Mouse (Mus musculus): ENCODE results near the gene Carmil1. TPM values are rescaled to one million over a fixed set of nuclear protein-coding genes. Genes with fewer than 3 reads are reported as not detected.

The Carmil1 gene
- total RNA-seq (2021): 10 to 100 TPM in 1 of 2 experiments, 1 to 10 TPM in 1; 8.1 to 11.2 TPM
- long read RNA-seq, experiment 1: 0 reads
- long read RNA-seq, experiment 2, partial matches to known transcripts: 0 of 1 reads
- long read RNA-seq, experiment 2, other reads (novel, unspliced or antisense): 1 of 1 reads

DNA sequence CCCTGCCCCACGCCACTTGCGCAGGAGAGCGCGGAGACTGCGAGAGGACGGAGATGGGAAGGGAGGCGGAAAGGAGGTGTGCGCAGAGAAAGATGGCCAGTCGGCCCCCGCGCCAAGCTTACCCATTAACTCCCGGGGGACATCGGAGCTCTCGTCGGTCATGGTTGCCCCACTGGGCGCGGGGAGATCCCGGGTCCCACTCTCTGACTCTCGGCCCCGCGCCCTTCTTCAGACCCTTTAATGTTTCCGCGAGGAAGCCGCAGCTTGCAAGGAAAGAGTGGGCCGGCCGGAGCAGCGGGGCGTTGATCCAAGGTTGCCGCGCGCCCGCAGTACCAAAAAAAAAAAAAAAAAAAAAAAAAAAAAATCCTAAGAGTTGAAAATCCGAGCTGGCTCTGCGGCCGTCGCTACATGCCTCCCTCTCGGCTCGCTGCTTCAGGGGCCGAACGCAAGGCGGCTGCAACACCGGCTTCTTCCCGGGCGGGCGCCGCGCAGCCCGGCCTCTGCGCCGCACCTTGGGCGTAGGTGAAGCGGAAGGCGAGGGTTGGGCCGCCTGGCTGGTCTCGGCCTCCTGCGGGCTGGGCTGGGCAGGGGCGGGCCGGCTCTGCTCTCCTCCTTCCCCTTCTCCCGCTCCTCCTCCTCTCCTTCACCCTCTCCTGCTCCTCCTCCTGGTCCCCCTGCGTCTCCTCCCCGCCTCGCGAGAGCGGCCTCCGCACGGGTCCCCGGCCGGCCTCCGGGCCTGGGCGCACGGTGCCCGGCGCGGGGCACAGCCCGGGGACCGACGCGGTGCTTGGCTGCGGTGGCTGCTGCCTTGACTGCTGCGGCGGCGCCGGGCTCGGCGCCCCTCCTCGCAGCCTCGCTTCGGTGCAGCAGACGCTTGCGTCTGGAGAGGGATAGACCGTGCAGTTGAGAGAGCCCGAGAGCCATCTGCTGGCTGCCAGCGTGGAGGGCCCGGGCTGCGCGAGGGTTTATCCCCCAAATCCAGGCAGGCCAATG, at the start of gene Carmil1:
Gene Carmil1 (minus strand): TSS at position 357 of the 993 bp plus-strand sequence.
- intact Hi-C loops (cut with DNase I): loop anchor here (2.0 to 5.0 kb wide), 2 partner anchors 172 to 253 kb away; no protein-coding TSS in a partner anchor

DNA sequence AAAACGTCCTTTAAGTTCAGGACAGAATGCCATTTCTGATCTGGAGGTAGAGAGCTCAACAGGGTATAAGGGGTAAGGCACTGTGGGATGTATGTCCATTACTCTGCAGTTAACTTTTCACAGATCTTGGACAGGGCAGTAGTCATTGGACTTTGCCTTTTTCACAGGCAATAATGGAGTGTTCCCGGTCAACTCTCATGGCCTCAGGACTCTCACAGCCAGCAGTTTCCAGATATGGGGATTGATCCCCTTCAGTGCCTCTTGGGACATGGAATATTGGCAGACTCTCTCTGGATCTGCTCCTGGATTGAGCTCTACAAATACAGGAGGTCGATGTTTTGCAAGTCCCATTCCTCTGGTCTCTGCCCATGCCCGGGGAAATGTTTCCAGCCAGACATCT, 49.5 kb upstream of the Carmil1 start:
- intact Hi-C loops (cut with DNase I): loop anchor here (10.0 kb wide), 2 partner anchors 145 to 595 kb away; no protein-coding TSS in a partner anchor
- DNase-seq: no peak

More for the DNA sequence above, at the start of gene Carmil1:
- DNase-seq: peak; percentile 78 to 81

DNA sequence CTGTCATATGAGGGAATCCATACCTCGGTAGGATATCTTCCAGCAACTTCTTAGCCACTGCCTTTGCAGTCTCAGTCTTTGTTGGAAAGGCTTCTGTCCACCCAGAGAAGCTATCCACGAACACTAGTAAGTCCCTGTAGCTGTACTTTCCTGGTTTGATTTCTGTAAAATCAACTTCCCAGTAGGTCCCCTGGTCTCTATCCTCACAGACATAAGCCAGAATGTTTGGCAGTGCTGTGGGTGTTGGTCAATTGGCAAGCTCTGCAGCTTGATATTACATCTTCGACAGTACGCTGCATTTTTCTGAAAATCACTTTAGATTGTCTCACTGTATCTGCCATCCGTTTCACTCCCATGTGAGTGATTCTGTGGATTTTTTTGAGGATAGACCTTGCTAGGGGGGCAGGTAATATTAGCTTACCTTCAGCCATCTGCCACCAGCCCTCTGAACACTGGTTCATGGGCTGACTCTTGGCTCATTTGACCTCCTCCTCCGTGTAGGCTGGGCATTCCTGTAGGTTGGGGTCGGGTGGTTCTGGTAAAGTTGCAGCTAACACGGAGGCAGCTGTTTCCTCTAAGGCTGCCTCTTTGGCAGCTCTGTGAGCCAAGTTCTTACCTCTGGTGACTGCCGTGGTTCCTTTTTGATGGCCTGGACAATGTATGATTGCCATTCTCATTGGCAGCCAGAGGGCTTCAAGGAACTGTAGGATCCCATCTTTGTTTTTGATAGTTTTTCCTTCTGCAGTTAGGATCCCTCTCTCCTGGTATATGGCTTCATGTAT, 47.6 kb upstream of the Carmil1 start:
- DNase-seq: no peak

DNA sequence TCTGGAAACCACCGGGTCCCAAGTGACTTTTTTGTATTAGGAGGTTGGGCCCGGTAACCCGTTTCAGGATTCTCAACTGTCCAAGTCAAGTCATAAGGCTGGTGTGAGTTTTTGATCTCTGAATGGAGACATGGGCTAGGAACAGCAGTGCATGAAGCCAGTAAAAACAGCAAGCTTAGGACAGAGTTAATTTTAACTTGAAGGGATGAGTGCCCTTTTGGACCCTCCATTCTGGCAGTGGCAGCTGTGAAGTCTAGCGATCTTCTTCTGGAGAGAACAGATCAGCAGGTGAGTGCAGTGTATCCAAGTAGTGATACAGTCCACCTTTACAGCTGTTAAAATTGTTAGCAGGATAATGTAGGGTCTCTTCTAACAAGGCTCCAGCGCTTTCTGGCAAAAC, 46.6 kb upstream of the Carmil1 start, which contains the start of gene Cmah:
Gene Cmah (plus strand): TSS at position 204 of the 400 bp plus-strand sequence.
- intact Hi-C loops (cut with DNase I): no loop called here
- no peak for DNase-seq

More for the DNA sequence above, 47.6 kb upstream of the Carmil1 start:
- intact Hi-C loops (cut with DNase I): no loop called here

DNA sequence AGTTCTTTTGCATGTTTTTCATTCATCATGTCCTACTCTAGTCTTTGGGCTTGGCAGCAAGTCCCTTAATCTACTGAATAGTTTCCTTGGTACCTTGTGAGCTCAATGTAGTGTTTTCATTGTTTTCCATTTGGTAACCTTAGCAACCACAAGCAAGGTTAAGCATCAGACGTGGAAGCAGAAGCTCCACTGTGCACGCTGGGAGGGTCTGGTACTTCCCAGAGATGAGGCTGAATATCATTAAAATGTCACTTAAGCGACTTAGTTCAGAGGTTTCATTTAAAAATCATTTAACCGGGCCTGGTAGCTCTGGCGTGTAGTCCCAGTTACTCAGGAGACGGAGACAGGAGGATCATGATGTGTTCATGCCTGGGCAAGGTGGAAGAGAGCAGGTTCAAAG, 40.7 kb upstream of the Carmil1 start:
- DNase-seq: no peak
- intact Hi-C loops (cut with DNase I): no loop called here

DNA sequence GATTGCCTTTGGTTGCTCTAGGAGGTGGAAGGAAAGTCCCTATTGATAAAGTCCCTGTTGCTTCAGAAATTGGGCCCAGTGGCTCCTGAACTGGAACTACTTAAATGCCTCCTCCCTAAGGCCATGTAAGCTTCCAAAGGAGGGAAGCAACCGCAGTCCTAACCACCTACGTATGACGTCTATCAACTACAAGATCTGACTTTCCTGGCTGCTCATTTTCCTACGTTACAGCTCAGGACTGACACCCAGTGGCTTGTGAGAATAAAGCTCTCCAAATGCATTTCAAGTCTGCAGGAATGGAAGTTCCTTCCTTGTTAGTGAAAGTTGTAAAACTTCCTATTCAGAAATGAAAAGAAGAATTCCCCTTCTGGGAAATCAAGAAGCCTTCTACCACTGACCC, 38.0 kb upstream of the Carmil1 start:
- intact Hi-C loops (cut with DNase I): loop anchor here (5.0 kb wide), 1 partner anchor 281 kb away; no protein-coding TSS in a partner anchor
- peak in 1 of 2 experiments; percentile 33 for DNase-seq

DNA sequence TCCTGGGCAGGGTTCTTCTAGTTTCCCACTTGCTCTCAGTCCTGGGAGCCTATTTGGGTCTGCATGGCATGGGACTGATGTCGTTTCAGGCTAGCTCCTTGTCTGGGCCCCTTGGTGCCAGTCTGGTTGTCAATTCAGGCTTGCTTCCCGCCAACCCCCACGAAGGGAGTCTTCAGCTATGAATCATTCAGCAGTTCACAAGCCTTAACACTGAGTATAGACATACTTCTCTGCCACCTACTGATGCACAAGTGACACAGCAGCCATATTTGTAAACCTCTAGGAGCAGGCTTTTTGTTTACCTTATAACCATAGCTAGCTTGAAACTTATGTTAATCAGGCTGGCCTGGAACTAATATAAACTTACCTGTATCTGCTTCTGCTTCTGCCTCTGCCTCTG, 36.0 kb upstream of the Carmil1 start:
- intact Hi-C loops (cut with DNase I): loop anchor here (5.0 kb wide), 1 partner anchor 279 kb away; no protein-coding TSS in a partner anchor
- DNase-seq: no peak

DNA sequence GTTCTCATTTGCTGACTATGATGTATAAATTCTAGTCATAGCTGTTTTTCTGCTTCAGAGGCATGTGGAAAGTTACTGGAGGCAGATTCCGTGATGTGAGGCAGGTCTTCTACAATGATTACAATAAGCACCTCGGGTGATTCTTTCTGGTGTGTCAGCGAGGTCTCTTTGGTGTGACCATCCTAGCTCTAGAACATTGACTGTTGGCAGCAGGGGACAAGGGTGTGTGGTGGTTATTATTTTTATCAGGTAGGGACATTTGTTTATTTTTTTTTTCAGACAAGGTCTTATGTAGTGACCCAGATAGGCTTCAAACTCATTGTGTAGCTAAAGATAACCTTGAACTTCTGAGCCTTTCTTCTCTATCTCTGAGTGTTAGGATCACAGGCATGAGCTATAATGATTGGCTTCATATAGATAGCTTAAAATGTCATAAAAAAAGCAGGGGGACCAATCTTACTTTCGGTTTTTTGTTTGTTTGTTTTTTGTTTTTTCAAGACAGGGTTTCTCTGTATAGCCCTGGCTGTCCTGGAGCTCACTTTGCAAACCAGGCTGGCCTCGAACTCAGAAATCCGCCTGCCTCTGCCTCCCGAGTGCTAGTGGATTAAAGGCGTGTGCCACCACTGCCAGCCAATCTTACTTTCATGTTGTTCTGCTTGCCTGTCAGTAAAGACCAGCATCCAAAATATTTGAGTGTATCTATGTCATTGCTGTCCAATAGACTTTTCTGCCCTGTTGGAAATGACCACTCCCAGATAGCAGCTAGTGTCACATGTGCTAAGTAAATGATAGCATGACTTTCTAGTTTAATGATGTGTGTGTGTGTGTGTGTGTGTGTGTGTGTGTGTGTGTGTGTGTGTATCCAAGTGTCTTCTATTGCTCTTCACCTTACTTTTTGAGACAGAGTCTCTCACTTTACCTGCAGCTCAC, 30.7 kb upstream of the Carmil1 start:
- no peak for DNase-seq
- intact Hi-C loops (cut with DNase I): no loop called here

DNA sequence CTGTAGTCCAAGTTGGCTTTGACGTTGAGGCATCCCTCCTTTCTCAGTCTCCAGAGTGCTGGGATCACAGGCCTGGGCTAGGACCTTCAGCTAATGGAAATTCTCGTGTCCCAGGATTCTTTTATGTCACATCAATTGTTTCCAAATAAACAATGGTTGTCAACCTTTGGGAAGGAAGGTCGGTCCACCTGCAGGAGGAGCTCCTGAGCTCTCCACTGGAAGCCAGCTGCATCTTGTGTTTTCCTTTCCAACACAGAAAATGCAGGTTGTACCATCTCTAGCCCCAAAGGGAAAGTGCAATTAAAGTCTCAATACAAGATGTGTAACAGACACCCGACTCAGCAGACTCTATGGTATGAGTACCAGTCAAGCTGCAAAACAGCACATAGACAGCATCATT, 25.7 kb upstream of the Carmil1 start:
- intact Hi-C loops (cut with DNase I): no loop called here
- DNase-seq: no peak

DNA sequence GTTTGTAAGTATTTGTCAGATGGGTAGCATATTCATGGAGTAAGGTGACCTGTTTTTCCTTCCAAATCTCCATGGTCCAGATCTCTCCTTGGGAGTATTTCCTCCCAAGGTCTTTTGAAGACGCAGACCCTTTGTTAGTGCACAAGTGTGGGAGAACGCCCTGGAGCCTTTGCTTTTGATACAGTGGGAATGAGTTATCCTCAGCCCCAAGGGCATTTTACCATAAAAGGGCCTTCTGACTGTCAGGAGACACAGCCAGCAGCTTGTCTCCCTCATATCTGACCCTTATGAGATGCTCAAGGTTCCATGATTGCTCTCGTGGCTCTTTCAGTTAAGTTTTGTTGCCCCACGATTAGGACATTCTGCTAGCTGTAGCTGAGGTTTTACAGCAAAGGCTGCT, 24.9 kb upstream of the Carmil1 start:
- intact Hi-C loops (cut with DNase I): no loop called here
- DNase-seq: no peak

DNA sequence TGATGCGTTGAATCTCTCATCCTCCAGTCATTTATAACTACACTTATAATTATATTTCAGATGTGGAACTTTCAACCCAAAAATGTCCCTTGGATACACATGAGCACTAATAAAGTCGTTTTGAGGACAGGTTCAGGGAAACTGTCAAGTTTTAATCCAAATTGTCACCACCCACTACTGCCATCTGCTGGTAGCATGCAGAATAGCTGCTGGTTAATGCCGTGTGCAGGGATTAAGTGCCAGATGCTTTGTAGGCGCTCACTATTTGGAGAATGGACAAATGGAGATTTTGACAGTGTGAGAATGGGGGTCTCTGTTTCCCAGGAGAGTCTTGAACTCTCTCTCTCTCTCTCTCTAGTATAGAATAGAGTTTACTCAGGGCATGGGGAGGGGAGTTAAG, 16.7 kb upstream of the Carmil1 start:
- intact Hi-C loops (cut with DNase I): loop anchor here (2.0 to 5.0 kb wide), 3 partner anchors 270 to 505 kb away; no protein-coding TSS in a partner anchor

DNA sequence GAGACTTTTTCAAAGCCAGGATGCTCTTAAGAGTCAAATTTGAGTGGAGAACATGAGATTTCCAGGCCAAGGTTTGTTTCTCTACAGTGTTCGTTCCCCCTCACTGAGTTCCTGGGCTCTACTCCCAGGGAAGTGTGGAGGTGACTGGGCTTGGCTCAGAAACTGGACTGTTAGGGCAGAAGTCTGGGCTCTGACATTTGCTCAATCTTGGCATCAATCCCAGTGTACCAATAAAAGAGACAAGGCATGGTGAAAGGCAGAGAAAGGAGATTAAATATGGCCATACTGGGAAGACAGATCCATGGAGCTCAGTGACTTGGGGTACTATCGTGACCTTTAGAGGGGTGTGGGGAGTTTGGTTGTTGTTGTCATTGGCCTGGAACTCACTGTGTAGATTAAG, 6.8 kb upstream of the Carmil1 start:
- intact Hi-C loops (cut with DNase I): no loop called here

More for the DNA sequence above, 16.7 kb upstream of the Carmil1 start:
- peak; percentile 38 to 68 for DNase-seq

DNA sequence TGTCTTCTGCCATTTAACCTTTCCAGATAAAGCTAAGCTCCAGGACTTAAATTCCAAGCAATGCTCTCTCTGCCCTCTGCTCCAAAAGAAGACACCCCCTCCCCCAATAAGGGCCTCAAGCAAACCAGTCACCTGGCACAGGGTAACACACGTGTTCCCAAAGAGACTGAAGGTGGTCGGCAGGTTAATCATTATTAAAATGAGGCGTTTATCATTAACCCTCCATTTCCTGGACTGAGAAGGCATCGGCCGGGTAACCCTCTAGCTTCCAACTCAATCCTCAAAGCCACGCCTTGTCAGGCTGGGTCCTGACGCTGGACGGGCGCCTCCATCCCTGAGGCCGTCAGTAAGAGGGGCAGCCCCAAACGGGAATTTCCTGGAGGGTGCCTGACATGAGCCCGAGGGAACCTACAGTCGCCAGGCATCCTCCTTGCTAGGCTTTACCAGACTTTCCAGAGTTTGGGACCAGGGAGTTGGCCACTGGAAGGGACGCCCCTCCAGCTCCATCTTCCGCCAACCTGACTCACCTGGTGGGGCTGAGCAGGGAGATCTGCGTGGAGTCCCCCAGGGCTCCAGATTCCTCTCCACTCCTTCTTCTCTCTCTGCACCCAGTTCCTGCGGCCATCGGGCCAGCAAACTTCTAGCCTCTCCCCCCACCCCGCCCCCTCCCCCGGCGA, 695 bp downstream of the Carmil1 start:
- intact Hi-C loops (cut with DNase I): loop anchor here (2.0 to 5.0 kb wide), 2 partner anchors 171 to 253 kb away; no protein-coding TSS in a partner anchor
- peak in 1 of 2 experiments; percentile 20 for DNase-seq

More for the DNA sequence above, 6.8 kb upstream of the Carmil1 start:
- DNase-seq: no peak

DNA sequence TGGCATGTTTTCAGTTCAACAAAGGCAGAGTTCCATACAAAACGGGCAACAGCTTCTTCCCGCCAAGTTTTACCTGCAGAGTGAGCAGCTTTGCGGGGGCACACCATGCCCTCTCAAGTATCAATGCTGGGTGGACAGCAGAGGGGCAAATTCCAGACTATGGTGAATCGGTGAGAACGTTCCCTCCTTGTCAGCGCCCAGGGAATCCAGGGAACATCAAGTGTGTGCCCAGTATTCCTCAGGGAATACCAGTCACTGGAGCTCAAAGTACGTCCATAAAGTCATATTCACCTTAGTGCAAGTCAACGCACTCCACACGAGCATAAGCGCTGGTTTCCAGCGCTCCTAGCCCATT, 1.2 kb downstream of the Carmil1 start:
- no peak for DNase-seq
- intact Hi-C loops (cut with DNase I): no loop called here

DNA sequence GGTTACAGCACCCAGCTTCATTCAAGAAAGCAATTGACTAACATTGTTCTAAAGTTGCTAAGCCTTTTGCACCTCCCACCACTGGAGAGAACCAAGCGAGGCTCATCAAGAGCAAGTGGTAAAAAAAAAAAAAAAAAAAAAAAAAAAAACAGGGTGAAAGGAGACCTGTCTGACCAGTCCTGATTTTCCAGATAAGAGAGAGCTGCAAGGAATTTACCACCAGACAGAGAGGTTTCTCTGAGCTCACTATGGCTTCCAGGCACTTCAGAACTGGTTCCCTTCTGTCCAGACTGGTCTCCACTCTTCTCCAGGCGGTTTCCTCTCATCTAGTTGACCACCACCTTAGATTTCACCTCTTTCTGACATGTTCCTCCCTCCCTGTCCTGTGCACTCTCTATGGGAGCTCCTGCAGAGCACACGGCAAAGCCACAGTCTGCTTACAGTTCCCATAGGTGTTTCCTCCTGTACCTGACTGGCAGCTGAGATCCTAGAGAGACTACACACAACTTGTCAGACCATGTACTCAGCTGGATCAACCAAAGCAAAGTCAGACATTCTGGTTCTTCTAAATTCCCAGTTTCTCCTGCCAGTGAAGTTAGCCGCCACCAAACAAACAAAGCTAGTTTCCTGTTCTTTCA, 7.7 kb downstream of the Carmil1 start:
- intact Hi-C loops (cut with DNase I): no loop called here
- no peak for DNase-seq

DNA sequence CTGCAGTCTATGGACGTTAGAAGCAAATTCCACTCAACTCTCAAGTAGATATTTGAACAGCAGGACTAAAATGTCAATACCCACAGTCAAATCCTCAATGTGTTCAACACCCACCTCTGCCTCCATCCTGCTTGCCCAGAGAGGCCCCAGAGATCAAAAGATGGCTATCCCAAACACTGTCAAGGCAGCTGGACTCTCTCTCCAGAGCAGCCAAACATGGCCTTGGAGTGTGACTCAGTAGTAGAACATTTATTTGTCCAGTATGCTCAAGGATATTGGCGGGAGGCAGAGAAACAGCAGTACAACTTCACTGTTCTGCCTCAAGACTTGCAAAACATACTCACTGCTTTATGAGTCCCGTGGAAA, 11.5 kb downstream of the Carmil1 start:
- intact Hi-C loops (cut with DNase I): no loop called here
- DNase-seq: no peak

DNA sequence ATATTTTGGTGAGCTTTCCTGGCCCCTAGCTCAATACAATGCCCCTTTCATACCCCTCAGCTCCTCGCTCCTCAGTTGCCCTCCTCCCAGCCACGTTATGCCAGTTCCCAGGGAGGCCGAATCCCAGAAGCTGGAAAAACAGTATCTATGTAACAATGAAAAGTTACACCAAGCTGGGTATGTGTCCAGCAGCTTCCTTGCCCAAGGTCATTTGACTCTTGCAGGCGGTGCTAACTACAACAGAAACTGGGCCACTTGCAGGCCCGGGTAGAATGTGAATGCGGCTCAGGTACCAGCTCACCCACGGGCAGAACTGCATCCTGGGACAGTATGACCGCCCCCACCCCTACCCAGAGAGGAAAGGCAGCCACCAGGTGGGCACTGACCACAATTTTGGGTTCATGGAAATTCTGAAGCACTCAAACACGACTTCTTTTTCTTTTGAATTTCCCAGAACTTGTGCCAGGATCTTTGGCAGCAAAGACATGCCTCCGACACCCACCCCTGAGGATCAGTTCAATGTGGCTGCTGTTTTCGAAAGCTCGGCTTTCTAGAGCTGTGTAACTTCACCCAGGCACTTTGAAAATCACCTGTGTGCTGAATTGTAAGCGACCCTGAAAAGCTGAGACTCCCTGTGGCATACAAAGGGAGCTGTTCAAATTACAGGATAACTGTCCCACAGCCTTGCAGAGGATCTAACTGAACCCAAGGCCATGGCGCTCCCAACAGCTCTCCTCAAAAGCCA, 12.1 kb downstream of the Carmil1 start:
- no peak for DNase-seq
- intact Hi-C loops (cut with DNase I): no loop called here

DNA sequence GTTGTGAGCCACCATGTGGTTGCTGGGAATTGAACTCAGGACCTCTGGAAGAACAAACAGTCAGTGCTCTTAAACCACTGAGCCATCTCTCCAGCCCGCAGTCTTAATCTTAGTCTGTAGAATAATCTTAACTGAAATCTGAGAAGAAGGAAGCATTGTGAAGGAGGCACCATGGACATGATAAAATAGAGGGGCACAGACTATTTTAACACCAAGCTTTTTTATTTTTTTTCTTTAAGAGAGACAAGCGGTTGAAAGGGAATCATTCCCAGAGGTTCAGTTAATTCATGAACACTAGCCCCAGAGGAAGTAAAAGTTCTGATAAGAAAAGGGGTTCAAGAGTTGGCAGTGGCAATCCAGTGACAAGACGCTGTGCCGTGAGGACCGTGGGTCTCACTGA, 15.8 kb downstream of the Carmil1 start:
- no peak for DNase-seq
- intact Hi-C loops (cut with DNase I): no loop called here

Measured in heart, postnatal 14 days (tissue).